Mouse (Mus musculus): ENCODE data around the gene Adamtsl1. TPM values are rescaled to one million over a fixed set of nuclear protein-coding genes. Genes with fewer than 3 reads are reported as not detected.

Adamtsl1 gene
- total RNA-seq, 1 experiment = 6.3 TPM

DNA sequence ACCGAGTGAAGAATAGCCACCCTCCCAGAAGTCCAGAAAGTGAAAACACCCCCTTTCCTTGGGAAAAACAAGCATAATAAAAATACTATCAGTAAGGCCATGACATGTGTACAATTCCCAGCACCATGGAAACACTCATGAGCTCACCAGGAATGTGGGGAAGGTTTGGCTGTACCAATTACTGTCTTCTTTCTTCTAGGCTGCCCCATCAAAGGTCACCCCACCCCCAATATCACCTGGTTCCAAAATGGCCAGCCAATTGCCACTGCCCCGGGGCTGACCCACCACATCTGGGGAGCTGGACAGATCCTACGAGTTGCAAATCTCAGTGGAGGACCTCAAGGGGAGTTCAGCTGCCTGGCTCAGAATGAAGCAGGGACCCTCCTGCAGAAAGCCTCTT lies 899.4 kb downstream of the Adamtsl1 start:
- no peaks in the 10 kb centered on the region for H3K36me3 ChIP-seq (ENCODE audit: control insufficient read depth, insufficient read depth, low read length, poor library complexity, severe bottlenecking)
- no peak for DNase-seq (ENCODE audit: low read depth, low spot score)
- TF ChIP-seq HCFC1 (IDR thresholded peaks at IDR 0.05; ENCODE audit: borderline replicate concordance, insufficient read depth, low read length) (no peak), ZNF384 (IDR thresholded peaks at IDR 0.05; ENCODE audit: low read depth, low read length) (no peak), ZC3H11A (IDR thresholded peaks at IDR 0.05; ENCODE audit: borderline replicate concordance, low read depth, low read length) (no peak), CHD2 (IDR thresholded peaks at IDR 0.05; ENCODE audit: low read depth, low read length) (no peak), MAFK (IDR thresholded peaks at IDR 0.05; ENCODE audit: insufficient read depth, low read depth, low read length) (no peak)
- in situ Hi-C loops (cut with MboI; ENCODE audit: low sequenced_read_pairs in 2 of 2, unreplicated experiment in 2 of 2) = no loop called here
- H3K4me3 ChIP-seq (ENCODE audit: insufficient read depth in 1 of 2, low read depth in 1 of 2, low read length in 2 of 2, poor library complexity in 1 of 2, severe bottlenecking in 1 of 2) = no peak overlapping the region
- H3K27ac ChIP-seq (ENCODE audit: insufficient read depth, low read depth, low read length, poor library complexity, severe bottlenecking) = no peak overlapping the region
- H3K9me3 ChIP-seq (ENCODE audit: control insufficient read depth, insufficient read depth, low read depth, low read length) = no peaks in the 10 kb centered on the region
- no peaks in the 10 kb centered on the region for H3K4me1 ChIP-seq (ENCODE audit: control insufficient read depth in 2 of 2, insufficient read depth in 2 of 2, low read length in 2 of 2, poor library complexity in 1 of 2)
- no peak overlapping the region for H3K9ac ChIP-seq (ENCODE audit: insufficient read depth, low read depth, low read length, poor library complexity, severe bottlenecking)

DNA sequence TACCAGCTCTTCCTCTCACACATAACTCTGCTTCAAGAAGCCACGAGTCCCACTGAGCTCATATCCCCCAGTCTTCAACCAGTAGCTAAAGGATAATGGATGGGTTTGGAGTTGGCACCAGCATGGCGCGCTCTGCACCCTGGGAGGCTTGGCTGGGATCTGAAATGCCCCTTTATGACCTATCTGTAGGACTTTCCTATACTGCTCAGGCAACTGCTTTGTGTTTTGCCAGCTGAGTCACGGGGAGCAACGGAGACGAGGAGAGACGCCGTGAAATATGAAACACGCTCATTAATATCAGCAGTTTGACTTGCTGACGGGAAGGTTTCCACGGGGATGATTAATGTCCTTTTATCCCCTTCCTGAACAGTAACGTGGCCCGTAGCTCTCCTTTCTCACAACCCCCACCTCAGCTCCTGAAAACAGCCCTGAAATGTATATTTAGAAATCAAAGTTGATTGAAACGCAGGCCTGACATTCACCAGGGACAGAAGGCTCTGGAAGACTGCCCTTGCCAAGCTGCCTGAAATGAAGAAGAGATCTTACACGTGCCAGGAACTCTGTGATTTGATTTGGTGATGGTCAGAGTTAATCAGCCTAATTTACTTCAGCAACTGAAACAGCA lies 902.5 kb downstream of the Adamtsl1 start:
- no peaks in the 10 kb centered on the region for H3K9me3 ChIP-seq (ENCODE audit: control insufficient read depth, insufficient read depth, low read depth, low read length)
- TF ChIP-seq HCFC1 (IDR thresholded peaks at IDR 0.05; ENCODE audit: borderline replicate concordance, insufficient read depth, low read length) (no peak), ZC3H11A (IDR thresholded peaks at IDR 0.05; ENCODE audit: borderline replicate concordance, low read depth, low read length) (no peak), ZNF384 (IDR thresholded peaks at IDR 0.05; ENCODE audit: low read depth, low read length) (no peak), CHD2 (IDR thresholded peaks at IDR 0.05; ENCODE audit: low read depth, low read length) (no peak), MAFK (IDR thresholded peaks at IDR 0.05; ENCODE audit: insufficient read depth, low read depth, low read length) (no peak)
- H3K4me1 ChIP-seq (ENCODE audit: control insufficient read depth in 2 of 2, insufficient read depth in 2 of 2, low read length in 2 of 2, poor library complexity in 1 of 2) = no peaks in the 10 kb centered on the region
- no peaks in the 10 kb centered on the region for H3K36me3 ChIP-seq (ENCODE audit: control insufficient read depth, insufficient read depth, low read length, poor library complexity, severe bottlenecking)
- no peak overlapping the region for H3K27ac ChIP-seq (ENCODE audit: insufficient read depth, low read depth, low read length, poor library complexity, severe bottlenecking)
- no peak for DNase-seq (ENCODE audit: low read depth, low spot score)
- H3K4me3 ChIP-seq (ENCODE audit: insufficient read depth in 1 of 2, low read depth in 1 of 2, low read length in 2 of 2, poor library complexity in 1 of 2, severe bottlenecking in 1 of 2) = no peak overlapping the region
- in situ Hi-C loops (cut with MboI; ENCODE audit: low sequenced_read_pairs in 2 of 2, unreplicated experiment in 2 of 2) = no loop called here
- no peak overlapping the region for H3K9ac ChIP-seq (ENCODE audit: insufficient read depth, low read depth, low read length, poor library complexity, severe bottlenecking)

DNA sequence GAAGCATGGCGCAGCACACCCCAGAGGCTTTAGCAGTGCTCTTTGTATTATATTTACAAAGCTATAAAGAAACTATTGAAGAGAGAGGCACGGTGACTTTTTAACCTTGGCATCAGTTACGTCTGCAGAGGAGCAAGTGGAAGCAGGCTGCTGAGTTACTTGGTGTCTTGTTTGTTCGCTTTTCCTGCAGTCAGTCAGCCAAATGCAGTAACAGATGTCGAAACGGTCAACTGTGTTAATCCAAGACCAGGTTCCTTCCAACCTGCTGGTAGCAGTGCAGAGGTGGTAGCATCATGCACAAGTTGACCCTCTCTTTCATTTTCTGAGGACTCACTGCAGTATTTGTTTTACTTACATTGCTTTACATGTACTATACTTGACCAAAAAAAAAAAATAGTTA lies 908.6 kb downstream of the Adamtsl1 start:
- no peak overlapping the region for H3K9ac ChIP-seq (ENCODE audit: insufficient read depth, low read depth, low read length, poor library complexity, severe bottlenecking)
- H3K36me3 ChIP-seq (ENCODE audit: control insufficient read depth, insufficient read depth, low read length, poor library complexity, severe bottlenecking) = no peaks in the 10 kb centered on the region
- in situ Hi-C loops (cut with MboI; ENCODE audit: low sequenced_read_pairs in 2 of 2, unreplicated experiment in 2 of 2) = no loop called here
- no peak overlapping the region for H3K27ac ChIP-seq (ENCODE audit: insufficient read depth, low read depth, low read length, poor library complexity, severe bottlenecking)
- TF ChIP-seq ZC3H11A (IDR thresholded peaks at IDR 0.05; ENCODE audit: borderline replicate concordance, low read depth, low read length) = no peak
- no peak for TF ChIP-seq CHD2 (IDR thresholded peaks at IDR 0.05; ENCODE audit: low read depth, low read length)
- TF ChIP-seq ZNF384 (IDR thresholded peaks at IDR 0.05; ENCODE audit: low read depth, low read length) = no peak
- no peak for TF ChIP-seq MAFK (IDR thresholded peaks at IDR 0.05; ENCODE audit: insufficient read depth, low read depth, low read length)
- no peak for TF ChIP-seq HCFC1 (IDR thresholded peaks at IDR 0.05; ENCODE audit: borderline replicate concordance, insufficient read depth, low read length)
- no peak overlapping the region for H3K4me3 ChIP-seq (ENCODE audit: insufficient read depth in 1 of 2, low read depth in 1 of 2, low read length in 2 of 2, poor library complexity in 1 of 2, severe bottlenecking in 1 of 2)
- no peaks in the 10 kb centered on the region for H3K9me3 ChIP-seq (ENCODE audit: control insufficient read depth, insufficient read depth, low read depth, low read length)
- no peaks in the 10 kb centered on the region for H3K4me1 ChIP-seq (ENCODE audit: control insufficient read depth in 2 of 2, insufficient read depth in 2 of 2, low read length in 2 of 2, poor library complexity in 1 of 2)
- no peak for DNase-seq (ENCODE audit: low read depth, low spot score)

DNA sequence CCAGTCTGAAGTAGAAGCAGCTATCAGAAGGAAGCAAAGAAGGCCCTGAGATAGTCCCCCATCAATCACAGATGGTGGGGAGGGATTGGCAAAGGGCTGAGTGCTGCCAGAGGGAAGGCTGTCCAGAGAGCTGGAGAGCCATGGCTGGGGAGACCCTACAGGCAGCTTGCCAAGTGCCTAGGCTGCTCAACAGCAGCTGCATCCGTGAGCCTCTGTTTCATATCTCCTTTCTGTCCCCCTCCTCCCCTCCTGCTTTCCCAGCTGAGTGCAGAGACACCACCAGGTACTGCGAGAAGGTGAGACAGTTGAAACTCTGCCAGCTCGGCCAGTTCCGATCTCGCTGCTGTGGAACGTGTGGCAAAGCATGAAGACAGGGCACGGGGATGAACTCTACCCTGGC lies 911.6 kb downstream of the Adamtsl1 start:
- DNase-seq (ENCODE audit: low read depth, low spot score) = no peak
- no peak for TF ChIP-seq ZC3H11A (IDR thresholded peaks at IDR 0.05; ENCODE audit: borderline replicate concordance, low read depth, low read length)
- no peak for TF ChIP-seq HCFC1 (IDR thresholded peaks at IDR 0.05; ENCODE audit: borderline replicate concordance, insufficient read depth, low read length)
- no peak for TF ChIP-seq ZNF384 (IDR thresholded peaks at IDR 0.05; ENCODE audit: low read depth, low read length)
- no peak for TF ChIP-seq MAFK (IDR thresholded peaks at IDR 0.05; ENCODE audit: insufficient read depth, low read depth, low read length)
- no peak for TF ChIP-seq CHD2 (IDR thresholded peaks at IDR 0.05; ENCODE audit: low read depth, low read length)

More for the DNA sequence above, 911.6 kb downstream of the Adamtsl1 start:
- in situ Hi-C loops (cut with MboI; ENCODE audit: low sequenced_read_pairs in 2 of 2, unreplicated experiment in 2 of 2) = no loop called here
- no peak overlapping the region for H3K27ac ChIP-seq (ENCODE audit: insufficient read depth, low read depth, low read length, poor library complexity, severe bottlenecking)
- no peaks in the 10 kb centered on the region for H3K9me3 ChIP-seq (ENCODE audit: control insufficient read depth, insufficient read depth, low read depth, low read length)
- no peaks in the 10 kb centered on the region for H3K4me1 ChIP-seq (ENCODE audit: control insufficient read depth in 2 of 2, insufficient read depth in 2 of 2, low read length in 2 of 2, poor library complexity in 1 of 2)
- no peak overlapping the region for H3K4me3 ChIP-seq (ENCODE audit: insufficient read depth in 1 of 2, low read depth in 1 of 2, low read length in 2 of 2, poor library complexity in 1 of 2, severe bottlenecking in 1 of 2)
- no peak overlapping the region for H3K9ac ChIP-seq (ENCODE audit: insufficient read depth, low read depth, low read length, poor library complexity, severe bottlenecking)
- no peaks in the 10 kb centered on the region for H3K36me3 ChIP-seq (ENCODE audit: control insufficient read depth, insufficient read depth, low read length, poor library complexity, severe bottlenecking)

Data from ES-E14 (cell line).